Mouse (Mus musculus) splenic B cell, adult 2 months (primary cell): ENCODE results near the gene Ankrd55.
"Not testable (repeated sequence)": the region's sequence is repeated elsewhere in the genome, so short reads cannot be mapped to it uniquely, and the experiment has no call there.

Experiments used
- DNase-seq: peaks from one replicate; pipeline ENCODE4 v3.0.0-alpha.2; 2011; ENCODE audit warnings: low read depth, low spot score
- H3K27me3 ChIP-seq: 2 replicates; pipeline ENCODE4 v1.6.1; 2012; ENCODE audit warnings: mild to moderate bottlenecking, low read length, moderate library complexity, mixed read lengths; ENCODE audit not compliant: control insufficient read depth, poor library complexity, insufficient read depth, severe bottlenecking
- H3K36me3 ChIP-seq: 2 replicates; pipeline ENCODE4 v1.6.1; 2012; ENCODE audit warnings: mild to moderate bottlenecking, low read length, moderate library complexity, mixed read lengths; ENCODE audit not compliant: control insufficient read depth, poor library complexity, insufficient read depth, severe bottlenecking

Gene Ankrd55

GRCm38 (mm10) chr13:112277544-112277943 lies 10.7 kb upstream of the Ankrd55 start:
- no peak for DNase-seq
- H3K27me3 ChIP-seq, result no peaks in the 10 kb centered on the region; the same call in 1 of the 2 replicates
- H3K36me3 ChIP-seq, result no peaks in the 10 kb centered on the region

GRCm38 (mm10) chr13:112278251-112278650 lies 10.0 kb upstream of the Ankrd55 start:
- no peak for DNase-seq
- Histone ChIP-seq H3K27me3 (no peaks in the 10 kb centered on the region; the same call in 1 of the 2 replicates), H3K36me3 (no peaks in the 10 kb centered on the region)

- peak; percentile 16 for DNase-seq
- Histone ChIP-seq H3K36me3 (no peaks in the 10 kb centered on the region), H3K27me3 (no peaks in the 10 kb centered on the region)
Observed at GRCm38 (mm10) chr13:112287135-112287534, 1.1 kb upstream of the Ankrd55 start.

- H3K27me3 ChIP-seq, result no peaks in the 10 kb centered on the region
- DNase-seq, result peak; percentile 63
- no peaks in the 10 kb centered on the region for H3K36me3 ChIP-seq
Observed at GRCm38 (mm10) chr13:112287571-112288224, 553 bp upstream of the Ankrd55 start.

- no peaks in the 10 kb centered on the region for H3K27me3 ChIP-seq
- no peaks in the 10 kb centered on the region for H3K36me3 ChIP-seq
- no peak for DNase-seq
Observed at GRCm38 (mm10) chr13:112289338-112289737, 1.1 kb downstream of the Ankrd55 start.

- no peaks in the 10 kb centered on the region for H3K27me3 ChIP-seq
- no peaks in the 10 kb centered on the region for H3K36me3 ChIP-seq
- no peak for DNase-seq
Observed at GRCm38 (mm10) chr13:112289981-112290380, 1.7 kb downstream of the Ankrd55 start.

GRCm38 (mm10) chr13:112292489-112292888 lies 4.2 kb downstream of the Ankrd55 start:
- no peak for DNase-seq
- Histone ChIP-seq H3K27me3 (no peaks in the 10 kb centered on the region), H3K36me3 (no peaks in the 10 kb centered on the region)

- Histone ChIP-seq H3K36me3 (no peaks in the 10 kb centered on the region), H3K27me3 (no peaks in the 10 kb centered on the region)
- no peak for DNase-seq
Observed at GRCm38 (mm10) chr13:112293092-112293491, 4.8 kb downstream of the Ankrd55 start.

- DNase-seq, result no peak
- H3K27me3 ChIP-seq, result no peaks in the 10 kb centered on the region
- H3K36me3 ChIP-seq, result no peaks in the 10 kb centered on the region
Observed at GRCm38 (mm10) chr13:112294446-112294845, 6.2 kb downstream of the Ankrd55 start.

GRCm38 (mm10) chr13:112297781-112298180 lies 9.5 kb downstream of the Ankrd55 start:
- Histone ChIP-seq H3K36me3 (no peaks in the 10 kb centered on the region), H3K27me3 (no peaks in the 10 kb centered on the region)
- no peak for DNase-seq

GRCm38 (mm10) chr13:112303429-112303828 lies 15.2 kb downstream of the Ankrd55 start:
- Histone ChIP-seq H3K27me3 (no peaks in the 10 kb centered on the region), H3K36me3 (no peaks in the 10 kb centered on the region)
- no peak for DNase-seq

GRCm38 (mm10) chr13:112308672-112309071 lies 20.4 kb downstream of the Ankrd55 start:
- no peaks in the 10 kb centered on the region for H3K27me3 ChIP-seq
- H3K36me3 ChIP-seq, result no peaks in the 10 kb centered on the region
- peak; percentile 86 for DNase-seq

- not testable (repeated sequence) for DNase-seq, H3K27me3 ChIP-seq, H3K36me3 ChIP-seq
Observed at GRCm38 (mm10) chr13:112311611-112312010, 23.4 kb downstream of the Ankrd55 start.

- no peak for DNase-seq
- Histone ChIP-seq H3K36me3 (no peaks in the 10 kb centered on the region), H3K27me3 (no peaks in the 10 kb centered on the region)
Observed at GRCm38 (mm10) chr13:112315442-112315841, 27.2 kb downstream of the Ankrd55 start.

GRCm38 (mm10) chr13:112316622-112317482 lies 28.6 kb downstream of the Ankrd55 start:
- Histone ChIP-seq H3K27me3 (no peaks in the 10 kb centered on the region), H3K36me3 (no peaks in the 10 kb centered on the region)
- no peak for DNase-seq
